Mouse (Mus musculus) kidney, adult 8-10 months (tissue): ENCODE data around the gene Olfr824.
"Not testable (repeated sequence)": the region's sequence is repeated elsewhere in the genome, so short reads cannot be mapped to it uniquely, and the experiment has no call there.

Source experiments
- DNase-seq, 2 experiments: peaks; one replicate each; pipeline ENCODE4 v3.0.0; 2022

Olfr824 gene

DNA sequence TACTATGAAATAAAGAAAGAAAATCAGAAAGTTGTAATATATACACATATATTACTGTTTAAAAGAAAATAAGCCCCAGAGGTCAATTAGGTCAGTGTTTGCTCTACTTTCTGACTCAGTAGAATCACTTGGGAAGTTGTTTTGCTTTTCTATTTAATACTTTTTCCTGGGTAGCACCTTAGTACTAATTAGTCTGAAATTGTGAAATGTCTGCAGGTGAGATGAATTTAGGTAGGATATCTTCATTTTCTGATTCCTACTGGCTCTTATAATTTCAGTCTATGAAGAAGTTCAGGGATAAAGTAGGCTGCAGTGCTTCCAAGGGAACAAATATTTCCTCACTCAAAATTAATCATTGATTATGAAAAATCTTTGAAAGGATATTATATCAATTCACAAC lies at the start of gene Olfr824:
TSS of gene Olfr824 (minus strand) at position 101 of the 400 bp plus-strand sequence.
- DNase-seq = not testable (repeated sequence)

DNA sequence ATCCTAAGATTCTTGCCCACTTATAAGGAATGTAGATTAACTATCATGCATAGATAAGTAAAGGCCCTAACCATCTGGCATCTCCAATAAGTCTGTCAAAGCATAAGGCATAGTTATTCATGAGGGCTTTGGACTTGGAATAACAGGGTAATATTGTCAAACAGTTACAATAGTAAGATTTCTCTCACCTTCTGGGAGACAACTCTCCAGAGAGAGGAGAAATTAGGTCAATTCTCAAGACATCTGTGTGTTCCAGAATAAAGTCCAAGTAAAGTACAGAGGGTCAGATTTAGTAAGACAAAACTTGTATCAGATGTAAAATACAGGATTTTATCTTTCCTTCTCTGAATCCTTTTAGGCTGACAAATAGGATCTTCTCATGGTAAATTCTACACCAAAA lies 36.9 kb upstream of the Olfr824 start, which contains the start of gene Olfr825:
TSS of gene Olfr825 (minus strand) at position 101 of the 400 bp plus-strand sequence.
- DNase-seq = no peak

DNA sequence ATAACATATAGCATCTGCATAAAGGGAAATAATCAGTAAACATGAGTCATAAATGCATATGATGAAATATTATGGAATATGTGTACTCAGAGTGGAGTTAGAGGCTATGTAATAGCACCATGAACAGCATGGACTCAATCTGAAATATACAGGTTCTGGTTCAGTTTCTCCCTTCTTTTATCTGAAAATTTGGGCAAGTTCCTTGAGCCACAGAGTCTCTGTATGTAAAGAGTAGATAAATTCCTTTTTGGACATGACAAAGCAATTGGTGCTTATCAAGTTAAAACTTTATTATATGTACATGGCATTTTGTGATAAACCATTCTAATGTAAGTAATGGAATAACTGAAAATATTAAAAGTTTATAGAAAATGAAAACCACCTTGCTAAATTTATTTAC lies 35.4 kb upstream of the Olfr824 start:
- DNase-seq = no peak

DNA sequence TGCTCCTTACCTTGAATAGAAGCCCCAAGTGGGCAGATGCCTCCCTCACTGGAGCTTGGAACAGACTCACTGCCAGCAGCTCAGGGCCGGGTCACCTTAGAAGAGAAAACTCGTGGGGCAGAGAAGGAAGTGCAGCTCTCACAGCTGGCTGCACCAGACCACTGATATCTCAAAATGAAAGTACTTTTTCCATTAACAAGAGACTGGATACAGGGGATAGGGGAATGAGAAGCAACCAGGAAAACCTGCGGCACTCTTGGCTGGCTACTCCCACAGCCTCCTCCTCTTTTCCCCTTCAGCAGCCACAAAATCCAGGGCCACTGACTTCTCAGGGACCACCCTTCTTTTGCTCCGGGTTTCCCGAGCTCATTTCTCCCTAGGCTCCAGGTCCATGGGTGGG lies 14.3 kb upstream of the Olfr824 start:
- DNase-seq = no peak

DNA sequence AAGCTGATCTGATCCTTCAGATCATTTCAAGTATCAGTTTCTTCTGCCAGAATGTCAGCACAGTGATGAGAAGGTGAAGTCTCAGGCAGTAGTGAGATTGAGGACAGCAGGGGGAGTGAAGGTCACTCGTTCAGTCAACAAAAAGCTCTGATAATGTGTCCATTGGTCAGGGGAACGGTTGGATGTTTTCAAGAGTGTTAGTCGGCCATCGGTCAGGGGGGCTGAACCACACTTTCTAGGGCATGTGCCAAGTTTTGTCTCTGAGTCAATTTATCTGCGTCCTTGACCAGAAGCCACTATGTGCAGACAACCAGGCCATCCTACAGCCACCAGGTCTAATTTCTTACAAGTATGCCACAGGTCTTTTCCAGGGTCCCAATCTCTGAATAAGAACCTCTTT lies 12.7 kb upstream of the Olfr824 start:
- DNase-seq = not testable (repeated sequence)

DNA sequence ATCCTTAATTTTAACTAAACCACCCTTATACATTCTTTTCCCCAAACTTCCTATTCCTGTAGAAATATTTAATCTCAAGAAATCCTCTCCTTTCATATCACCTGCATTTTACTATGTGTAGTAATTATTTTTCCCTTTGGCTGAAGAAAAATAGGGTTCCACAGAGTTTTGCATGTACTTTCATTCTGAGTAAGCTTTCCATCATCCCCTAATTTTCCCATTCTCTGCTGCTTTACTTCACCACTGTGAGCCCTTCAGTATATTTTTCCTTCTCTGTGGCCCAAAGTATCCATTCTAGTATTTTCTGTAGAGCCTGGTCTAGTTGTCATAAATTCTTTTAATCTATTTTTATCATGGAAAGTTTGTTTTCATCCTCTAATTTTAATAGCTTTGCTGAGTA lies 5.0 kb upstream of the Olfr824 start:
- DNase-seq = no peak

DNA sequence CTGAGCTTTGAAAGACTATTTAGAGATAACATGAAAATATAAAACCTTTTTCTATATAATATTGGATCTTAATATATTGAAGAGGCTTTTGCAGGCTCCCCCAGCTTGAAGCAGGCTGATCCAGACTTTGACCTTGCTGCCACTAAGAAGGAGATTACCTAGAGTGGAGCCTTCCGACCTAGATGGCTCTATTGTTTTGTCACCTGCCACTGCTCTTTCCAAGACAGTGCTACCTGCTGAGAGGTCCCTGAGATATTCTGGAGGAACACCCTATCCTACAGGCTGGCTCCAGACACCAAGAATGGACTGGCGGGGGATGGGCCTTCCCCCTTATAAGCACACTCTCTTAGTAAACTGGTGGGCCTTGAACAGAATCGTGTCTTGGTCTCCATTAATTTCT lies 13.8 kb downstream of the Olfr824 start:
- not testable (repeated sequence) for DNase-seq

DNA sequence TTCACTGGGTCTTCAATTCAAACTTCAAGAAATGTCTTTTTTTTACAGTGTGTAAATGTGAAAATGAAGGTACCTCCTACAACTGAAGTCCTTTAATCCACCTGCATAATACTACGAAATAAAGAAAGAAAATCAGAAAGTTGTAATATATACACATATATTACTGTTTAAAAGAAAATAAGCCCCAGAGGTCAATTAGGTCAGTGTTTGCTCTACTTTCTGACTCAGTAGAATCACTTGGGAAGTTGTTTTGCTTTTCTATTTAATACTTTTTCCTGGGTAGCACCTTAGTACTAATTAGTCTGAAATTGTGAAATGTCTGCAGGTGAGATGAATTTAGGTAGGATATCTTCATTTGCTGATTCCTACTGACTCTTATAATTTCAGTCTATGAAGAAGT lies 14.5 kb downstream of the Olfr824 start, which contains the start of gene Olfr823:
TSS of gene Olfr823 (minus strand) at position 101 of the 400 bp plus-strand sequence.
- not testable (repeated sequence) for DNase-seq

DNA sequence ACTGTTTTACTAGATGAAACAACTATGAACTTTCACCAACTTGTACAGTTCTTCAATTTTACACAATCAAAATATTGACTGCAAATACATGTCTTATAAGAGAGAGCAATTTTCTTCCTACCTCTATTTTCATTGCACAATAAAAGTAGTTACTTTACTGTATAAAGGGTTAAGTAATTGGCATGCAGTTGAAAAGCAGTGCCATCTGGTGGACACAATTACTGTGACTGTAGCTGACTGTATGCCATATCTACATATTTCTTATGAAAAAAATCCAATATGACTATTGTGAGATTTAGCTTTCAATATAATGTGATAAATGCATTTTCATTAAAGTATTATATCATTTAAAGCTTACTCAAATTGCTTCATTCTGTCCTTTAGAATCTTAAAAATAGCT lies 33.7 kb downstream of the Olfr824 start:
- no peak for DNase-seq

DNA sequence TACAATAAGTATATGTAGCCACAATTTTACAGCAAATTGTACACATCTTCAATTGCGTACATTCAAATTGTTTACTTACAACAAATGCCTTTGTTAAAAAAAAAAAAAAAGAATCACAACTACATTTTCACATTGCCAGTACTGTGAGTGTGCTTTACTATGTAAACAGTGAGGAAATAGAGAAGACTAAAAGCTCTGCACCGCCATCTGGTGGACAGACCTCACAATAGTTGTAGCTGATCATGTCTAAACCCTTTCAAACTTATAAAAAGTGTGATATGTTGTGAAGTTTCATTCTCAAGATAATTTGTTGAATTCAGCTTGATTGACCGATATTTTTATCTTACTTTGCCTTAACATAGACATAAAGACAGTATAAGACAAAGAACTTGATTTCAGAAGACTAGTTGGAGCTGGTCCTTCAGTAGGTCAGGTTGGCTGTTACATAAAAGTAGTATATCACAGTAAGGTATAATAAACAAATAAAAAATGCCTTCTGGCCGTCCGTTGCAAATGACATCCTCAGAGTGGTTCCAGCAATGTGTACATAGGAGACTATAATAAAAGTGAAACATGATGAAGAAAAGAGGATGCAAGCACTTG lies 36.9 kb downstream of the Olfr824 start:
- peak; percentile 2 to 59 for DNase-seq
